Mouse (Mus musculus) stomach, postnatal 0 days (tissue): ENCODE results near the gene Ctf1. TPM values are rescaled to one million over a fixed set of nuclear protein-coding genes. Genes with fewer than 3 reads are reported as not detected.

ENCODE experiments used
- ATAC-seq: fragments of 200-750 bp; cut with Nextera tagmentation; 2 replicates; pipeline ENCODE4 v1.8.0; 2017; ENCODE audit not compliant: low FRiP score, low TSS enrichment
- DNase-seq: peaks from one replicate; pipeline ENCODE4 v3.0.0-alpha.2; 2016; ENCODE audit warnings: low spot score
- H3K27ac ChIP-seq: fragments of 300-500 bp; sonication (generic); replicated peaks from 2 replicates; pipeline ENCODE4 v1.5.1; 2014; ENCODE audit warnings: mild to moderate bottlenecking, control low read depth
- H3K27me3 ChIP-seq: fragments of 300-500 bp; sonication (generic); 2 replicates; pipeline ENCODE4 v1.6.1; 2014; ENCODE audit warnings: low read length; ENCODE audit not compliant: control insufficient read depth, insufficient read depth
- H3K36me3 ChIP-seq: fragments of 300-500 bp; sonication (generic); 2 replicates; pipeline ENCODE4 v1.6.1; 2014; ENCODE audit warnings: low read length, mixed read lengths; ENCODE audit not compliant: control insufficient read depth, insufficient read depth
- H3K4me1 ChIP-seq: fragments of 300-500 bp; sonication (generic); replicated peaks from 2 replicates; pipeline ENCODE4 v1.6.1; 2014; ENCODE audit warnings: antibody characterized with exemption; ENCODE audit not compliant: control insufficient read depth, insufficient read depth
- H3K4me2 ChIP-seq: fragments of 300-500 bp; sonication (generic); replicated peaks from 2 replicates; pipeline ENCODE4 v1.6.1; 2014; ENCODE audit warnings: low read depth, mild to moderate bottlenecking, control low read depth, moderate library complexity
- H3K4me3 ChIP-seq: fragments of 300-500 bp; sonication (generic); 2 replicates; pipeline ENCODE4 v1.5.1; 2014; ENCODE audit warnings: low read depth, low read length, control low read depth
- H3K9ac ChIP-seq: fragments of 300-500 bp; sonication (generic); 2 replicates; pipeline ENCODE4 v1.6.1; 2014; ENCODE audit warnings: mild to moderate bottlenecking, low read length, control low read depth, mixed read lengths
- H3K9me3 ChIP-seq: fragments of 300-500 bp; sonication (generic); 2 replicates; pipeline ENCODE4 v1.6.1; 2016; ENCODE audit warnings: low read length; ENCODE audit not compliant: control insufficient read depth
- CTCF ChIP-seq: IDR thresholded peaks from 2 replicates; pipeline ENCODE4 v1.5.1; 2016; ENCODE audit warnings: antibody characterized with exemption, low read depth, mild to moderate bottlenecking, moderate library complexity
- EP300 ChIP-seq: optimal IDR thresholded peaks from 2 replicates; pipeline ENCODE3; 2016; ENCODE audit warnings: antibody characterized with exemption
- WGBS: fragments of 180-500 bp; shearing (Covaris S2); extraction: QIAGEN DNeasy Blood & Tissue Kit; methylation state at CpG from one replicate; pipeline ENCODE4 v1.1.7; 2014; 5-methylcytosine and 5-hydroxymethylcytosine counted together
- polyA plus RNA-seq: library from polyadenylated mRNA; unstranded; fragments of >200 nt; fragmentation: Nextera tagmentation; extraction: Ambion mirVana; gene quantifications from 2 replicates; pipeline ENCODE4 v1.2.1, GENCODE M21; 2015

Gene Ctf1
- polyA plus RNA-seq, 1 experiment from 2014 or later = 13.4 TPM

- H3K4me3 ChIP-seq = no peak overlapping the region
- no peak overlapping the region for H3K27ac ChIP-seq
- H3K9me3 ChIP-seq = no peaks in the 10 kb centered on the region
- no peak overlapping the region for H3K9ac ChIP-seq
- no peaks in the 10 kb centered on the region for H3K4me1 ChIP-seq
- H3K36me3 ChIP-seq = no peaks in the 10 kb centered on the region
- no peak overlapping the region for H3K4me2 ChIP-seq
- no peak for DNase-seq
- 53% methylated on average over 11 of the region's 11 CpGs for WGBS
- no peak for TF ChIP-seq CTCF
- TF ChIP-seq EP300 = no peak
- no peak for ATAC-seq
- no peaks in the 10 kb centered on the region for H3K27me3 ChIP-seq
Measured at GRCm38 (mm10) chr7:127671880-127672774, 40.4 kb upstream of the Ctf1 start.

GRCm38 (mm10) chr7:127672776-127673175 lies 39.8 kb upstream of the Ctf1 start:
- Histone ChIP-seq H3K27me3 (no peaks in the 10 kb centered on the region), H3K36me3 (no peaks in the 10 kb centered on the region), H3K4me3 (no peak overlapping the region), H3K9me3 (no peaks in the 10 kb centered on the region), H3K4me1 (no peaks in the 10 kb centered on the region), H3K4me2 (no peak overlapping the region), H3K27ac (no peak overlapping the region), H3K9ac (no peak overlapping the region)
- TF ChIP-seq EP300 = no peak
- no peak for TF ChIP-seq CTCF
- WGBS = 73% methylated on average over 4 of the region's 4 CpGs
- ATAC-seq = no peak
- no peak for DNase-seq

DNA sequence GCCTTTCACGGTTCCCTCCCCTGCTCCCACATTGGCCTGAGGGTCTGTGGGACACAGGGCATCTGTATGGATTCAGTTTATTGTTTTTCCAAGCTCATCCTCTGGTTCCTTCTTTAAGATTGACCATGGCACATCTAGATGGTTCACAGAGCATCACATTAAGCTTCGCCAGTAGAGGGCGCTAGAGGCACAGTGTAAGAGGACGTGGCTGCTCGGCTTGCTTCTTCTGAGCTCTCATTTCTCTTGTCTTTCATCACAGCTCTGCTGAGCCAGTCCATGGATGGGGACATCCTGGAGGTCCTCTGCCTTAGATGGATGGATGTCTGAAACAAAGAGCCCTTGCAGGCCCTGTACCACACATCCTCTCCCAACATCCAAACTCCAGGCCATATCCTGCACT lies 37.6 kb upstream of the Ctf1 start:
- no peak overlapping the region for H3K4me2 ChIP-seq
- no peak overlapping the region; the same call in 1 of the 2 replicates for H3K27ac ChIP-seq
- H3K27me3 ChIP-seq = no peaks in the 10 kb centered on the region
- no peak overlapping the region for H3K4me3 ChIP-seq
- no peaks in the 10 kb centered on the region for H3K9me3 ChIP-seq
- no peaks in the 10 kb centered on the region for H3K4me1 ChIP-seq
- ATAC-seq (peak; percentile 73; the same call in 1 of the 2 replicates), DNase-seq (peak; percentile 83)
- no peaks in the 10 kb centered on the region for H3K36me3 ChIP-seq
- no peak for TF ChIP-seq EP300
- peak; percentile 99 for TF ChIP-seq CTCF
- WGBS = 3% methylated on average over 5 of the region's 5 CpGs
- no peak overlapping the region for H3K9ac ChIP-seq

- Histone ChIP-seq H3K9me3 (no peaks in the 10 kb centered on the region), H3K9ac (no peak overlapping the region), H3K36me3 (no peaks in the 10 kb centered on the region), H3K27me3 (no peaks in the 10 kb centered on the region), H3K4me3 (no peak overlapping the region), H3K27ac (peak overlapping the region; percentile 56; the same call in 1 of the 2 replicates), H3K4me2 (no peak overlapping the region), H3K4me1 (no peaks in the 10 kb centered on the region)
- WGBS = 70% methylated on average over 9 of the region's 9 CpGs
- no peak for DNase-seq
- TF ChIP-seq CTCF = no peak
- TF ChIP-seq EP300 = no peak
- peak; percentile 56; the same call in 1 of the 2 replicates for ATAC-seq
Measured at GRCm38 (mm10) chr7:127675391-127675811, 37.1 kb upstream of the Ctf1 start.

GRCm38 (mm10) chr7:127677077-127677476 lies 35.5 kb upstream of the Ctf1 start:
- TF ChIP-seq CTCF (peak; percentile 74), EP300 (no peak)
- H3K9ac ChIP-seq = no peak overlapping the region
- H3K4me3 ChIP-seq = no peak overlapping the region
- no peaks in the 10 kb centered on the region for H3K4me1 ChIP-seq
- no peak overlapping the region for H3K27ac ChIP-seq
- no peak overlapping the region for H3K4me2 ChIP-seq
- ATAC-seq (no peak), DNase-seq (peak; percentile 64)
- no peaks in the 10 kb centered on the region for H3K27me3 ChIP-seq
- WGBS = 68% methylated on average over 6 of the region's 6 CpGs
- H3K36me3 ChIP-seq = no peaks in the 10 kb centered on the region
- no peaks in the 10 kb centered on the region for H3K9me3 ChIP-seq

DNA sequence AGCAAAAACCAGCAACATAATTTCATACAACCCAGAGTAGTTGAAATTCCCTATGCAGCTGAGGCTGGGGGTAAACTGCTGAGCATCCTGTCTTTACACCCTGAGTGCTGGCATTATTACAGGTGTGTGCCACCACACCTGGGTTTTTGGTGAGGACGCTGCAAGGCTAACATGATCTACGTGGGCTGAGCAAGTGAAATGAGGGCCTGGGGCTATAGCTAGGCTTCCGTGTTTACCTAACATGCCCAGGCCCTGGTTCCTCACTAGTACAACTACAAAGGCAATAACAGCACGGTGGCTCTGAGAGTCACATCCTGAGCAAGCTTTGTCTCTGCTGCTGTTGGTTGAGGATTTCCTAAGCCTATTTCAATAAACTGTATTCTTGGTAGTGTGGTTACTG lies 34.9 kb upstream of the Ctf1 start:
- DNase-seq (no peak), ATAC-seq (no peak)
- no peak overlapping the region for H3K4me2 ChIP-seq
- no peak overlapping the region for H3K27ac ChIP-seq
- TF ChIP-seq EP300 (no peak), CTCF (no peak)
- WGBS = 77% methylated on average over 4 of the region's 4 CpGs
- no peaks in the 10 kb centered on the region for H3K4me1 ChIP-seq
- no peak overlapping the region for H3K9ac ChIP-seq
- no peaks in the 10 kb centered on the region for H3K27me3 ChIP-seq
- H3K36me3 ChIP-seq = no peaks in the 10 kb centered on the region
- no peak overlapping the region for H3K4me3 ChIP-seq
- no peaks in the 10 kb centered on the region for H3K9me3 ChIP-seq
